Mouse (Mus musculus) heart, postnatal 0 days (tissue): ENCODE measurements around the gene Gm3532.
"Not testable (repeated sequence)": the region's sequence is repeated elsewhere in the genome, so short reads cannot be mapped to it uniquely, and the experiment has no call there.

Source experiments
- CTCF ChIP-seq: IDR thresholded peaks from 2 replicates; pipeline ENCODE4 v1.5.1; 2016; ENCODE audit warnings: antibody characterized with exemption, control low read depth, low read depth
- EP300 ChIP-seq: IDR thresholded peaks from 2 replicates; pipeline ENCODE4 v1.6.1; 2016; ENCODE audit warnings: antibody characterized with exemption, low read depth

- TF ChIP-seq EP300, CTCF: not testable (repeated sequence)
Observed at GRCm38 (mm10) chr14:5501374-5501773, 36.9 kb upstream of the Gm3532 start, which contains the start of gene Gm3488.
